Mouse (Mus musculus) spleen, postnatal 4 days (tissue): ENCODE results near the gene Myh9.

ENCODE experiments used
- DNase-seq, 2 experiments: peaks; one replicate each; pipeline ENCODE4 v3.0.0; 2022; ENCODE audit warnings: low spot score in 2 of 2

Myh9 gene

GRCm38 (mm10) chr15:77829542-77829941, 12.4 kb downstream of the Myh9 start:
- DNase-seq, result no peak

GRCm38 (mm10) chr15:77828910-77829309, 13.1 kb downstream of the Myh9 start:
- no peak for DNase-seq

GRCm38 (mm10) chr15:77828242-77828641, 13.7 kb downstream of the Myh9 start:
- DNase-seq, result no peak

- DNase-seq, result no peak
Observed at GRCm38 (mm10) chr15:77827794-77828193, 14.2 kb downstream of the Myh9 start.

GRCm38 (mm10) chr15:77827379-77827778, 14.6 kb downstream of the Myh9 start:
- DNase-seq, result no peak

- DNase-seq, result no peak
Observed at GRCm38 (mm10) chr15:77825382-77825781, 16.6 kb downstream of the Myh9 start.

GRCm38 (mm10) chr15:77824321-77824720, 17.7 kb downstream of the Myh9 start:
- DNase-seq, result no peak

- DNase-seq, result no peak
Observed at GRCm38 (mm10) chr15:77823634-77824033, 18.3 kb downstream of the Myh9 start.

GRCm38 (mm10) chr15:77823196-77823595, 18.8 kb downstream of the Myh9 start:
- no peak for DNase-seq

- DNase-seq, result no peak
Observed at GRCm38 (mm10) chr15:77822671-77823070, 19.3 kb downstream of the Myh9 start.

GRCm38 (mm10) chr15:77822057-77822466, 19.9 kb downstream of the Myh9 start:
- DNase-seq, result no peak

GRCm38 (mm10) chr15:77821424-77821823, 20.6 kb downstream of the Myh9 start:
- no peak for DNase-seq

GRCm38 (mm10) chr15:77820480-77821163, 21.4 kb downstream of the Myh9 start:
- no peak for DNase-seq

GRCm38 (mm10) chr15:77819894-77820387, 22.0 kb downstream of the Myh9 start:
- no peak for DNase-seq

- no peak for DNase-seq
Observed at GRCm38 (mm10) chr15:77818556-77819158, 23.3 kb downstream of the Myh9 start.

GRCm38 (mm10) chr15:77817417-77817816, 24.6 kb downstream of the Myh9 start:
- no peak for DNase-seq

GRCm38 (mm10) chr15:77816601-77816950, 25.4 kb downstream of the Myh9 start:
- no peak for DNase-seq

- no peak for DNase-seq
Observed at GRCm38 (mm10) chr15:77815867-77816600, 25.9 kb downstream of the Myh9 start.

GRCm38 (mm10) chr15:77813639-77814375, 28.2 kb downstream of the Myh9 start:
- DNase-seq, result no peak

GRCm38 (mm10) chr15:77812578-77812977, 29.4 kb downstream of the Myh9 start:
- no peak for DNase-seq

GRCm38 (mm10) chr15:77811099-77811760, 30.7 kb downstream of the Myh9 start:
- DNase-seq, result no peak
